Mouse (Mus musculus) kidney, postnatal 36 days (tissue): ENCODE measurements around the gene Tlx2.

ENCODE experiments used
- DNase-seq, 2 experiments: peaks; one replicate each; pipeline ENCODE4 v3.0.0; 2021 to 2022; ENCODE audit warnings: mixed read lengths in 2 of 2

Gene Tlx2

DNA sequence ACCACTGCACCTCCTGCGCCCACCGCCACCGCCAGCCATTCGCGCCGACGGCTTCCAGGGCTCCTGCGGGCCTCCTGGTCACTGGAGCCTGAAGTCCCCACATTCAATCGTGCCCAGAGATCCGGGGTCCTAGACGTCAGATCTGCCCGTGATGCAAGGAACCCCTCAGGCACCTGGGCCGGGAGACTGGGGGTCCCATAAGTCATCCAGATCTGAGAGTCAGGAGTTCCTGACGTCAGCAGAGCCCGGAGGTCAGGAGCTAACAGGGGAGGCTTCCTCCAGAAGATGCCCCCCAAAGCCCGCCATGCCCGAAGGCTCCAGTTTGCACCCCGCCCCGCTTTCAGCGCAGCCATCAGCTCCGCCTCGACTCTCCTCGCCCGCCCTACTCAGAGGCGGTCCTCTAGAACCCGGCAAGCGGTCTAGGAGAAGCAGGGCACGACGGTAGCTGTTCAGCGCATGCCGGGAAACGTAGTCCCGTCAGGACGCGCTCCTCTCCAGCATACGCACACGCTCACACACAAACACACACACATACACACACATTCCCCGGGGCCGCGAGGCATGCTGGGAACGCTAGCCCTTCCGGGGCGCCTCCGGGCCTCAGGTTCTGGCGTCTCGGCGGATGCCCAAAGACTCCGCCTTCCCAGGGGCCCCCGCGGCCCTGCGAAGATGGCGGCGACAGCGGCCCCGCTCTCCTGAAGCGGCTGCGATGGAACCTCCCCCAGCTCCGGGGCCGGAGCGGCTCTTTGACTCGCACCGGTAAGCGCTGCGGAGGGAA lies 15.8 kb downstream of the Tlx2 start, which contains the start of gene Aup1:
Gene Aup1, plus strand, starts transcription at position 448 of the 778 bp plus-strand sequence.
- DNase-seq: peak; percentile 98

DNA sequence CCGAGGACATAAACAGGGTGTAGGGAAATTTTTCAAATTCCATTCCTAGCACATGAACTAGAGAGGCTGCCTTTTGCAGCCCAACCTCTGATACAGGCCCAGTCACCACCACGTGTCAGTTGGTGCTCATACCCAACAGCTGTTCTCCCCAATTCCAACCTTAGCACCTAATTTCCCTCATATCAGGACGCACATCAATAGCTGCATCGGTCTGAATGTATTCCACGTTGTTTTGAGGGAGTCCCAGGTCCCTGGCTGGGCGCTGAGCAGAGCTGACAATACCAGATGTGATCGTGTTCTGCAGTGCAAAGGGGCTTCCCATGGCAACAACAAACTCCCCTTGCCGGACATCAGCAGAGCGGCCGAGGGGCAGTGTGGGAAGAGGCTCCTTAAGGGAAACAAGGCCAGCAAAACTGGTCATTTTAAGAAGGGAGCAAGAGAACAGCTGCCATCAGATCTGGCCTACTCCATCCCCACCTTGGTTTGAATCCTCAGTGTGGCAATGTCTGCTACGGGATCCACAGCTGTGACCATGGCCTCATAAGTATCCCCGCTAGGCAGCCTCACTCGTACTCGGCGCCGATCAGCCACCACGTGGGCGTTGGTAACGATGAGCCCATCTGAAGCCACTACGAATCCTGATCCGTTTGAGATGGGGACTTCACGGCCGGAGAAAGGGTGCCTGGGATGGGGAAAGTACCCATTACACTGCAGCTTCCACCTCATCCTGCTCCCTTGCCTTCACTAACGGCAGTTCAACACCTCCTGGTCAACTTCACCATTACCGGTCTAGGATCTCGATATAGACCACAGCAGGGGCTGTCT lies 16.7 kb downstream of the Tlx2 start:
- peak in 1 of 2 experiments; percentile 42 for DNase-seq

DNA sequence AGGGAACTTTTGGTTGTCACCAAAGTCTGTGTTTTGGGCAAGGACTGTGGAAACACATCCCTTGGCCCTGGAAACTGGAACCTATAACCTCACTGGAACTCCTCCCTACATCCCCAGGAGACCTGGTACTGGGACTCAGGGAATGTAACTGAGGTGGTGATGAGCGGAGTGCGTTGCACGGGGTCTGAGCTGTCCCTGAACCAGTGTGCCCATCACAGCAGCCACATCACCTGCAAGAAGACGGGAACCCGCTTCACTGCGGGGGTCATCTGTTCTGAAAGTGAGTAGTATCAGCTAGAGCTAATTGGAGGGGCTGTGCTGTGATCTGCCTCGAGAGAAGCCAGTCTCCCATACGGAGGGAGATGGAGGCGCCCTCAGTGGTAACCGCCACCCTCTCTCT lies 20.7 kb downstream of the Tlx2 start:
- no peak for DNase-seq

DNA sequence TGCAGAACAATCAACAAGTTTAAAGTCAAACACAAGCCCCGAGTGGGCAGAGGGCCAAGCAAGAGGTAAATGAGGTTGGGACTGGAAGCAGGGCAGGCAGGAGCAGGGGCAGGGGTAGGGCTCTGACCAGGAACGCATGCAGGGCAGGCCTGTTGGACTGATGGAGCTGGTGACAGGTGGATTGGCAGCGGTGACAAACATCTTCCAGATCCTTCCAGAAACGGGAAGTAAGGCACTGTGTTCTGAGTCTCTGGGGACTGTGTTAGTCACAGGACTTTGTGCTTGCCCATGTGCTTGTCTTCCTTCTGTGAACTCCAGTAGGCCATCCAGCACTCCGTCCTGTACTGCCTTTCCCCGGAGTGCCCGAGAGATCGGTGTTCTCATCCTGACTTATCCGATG lies 25.4 kb downstream of the Tlx2 start:
- peak; percentile 14 to 42 for DNase-seq

DNA sequence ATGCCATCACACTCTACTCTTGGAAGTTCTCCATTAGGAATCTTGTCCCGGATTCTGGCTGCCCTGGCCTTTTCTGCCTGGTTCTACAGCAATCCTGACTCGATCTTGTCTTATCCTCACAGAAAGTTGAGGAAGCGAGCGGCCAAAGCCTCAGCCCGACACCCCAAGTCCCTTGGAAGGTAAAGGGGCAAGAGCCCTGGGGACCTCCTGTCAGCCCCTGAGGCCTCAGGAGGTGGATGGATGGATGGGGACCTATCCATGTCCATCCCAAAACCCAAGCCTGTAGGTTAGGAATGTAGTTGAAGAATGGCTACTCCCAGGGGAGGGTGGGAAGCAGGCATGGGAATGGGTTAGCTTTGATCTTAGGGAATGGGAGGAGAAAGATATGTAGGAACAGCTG lies 26.1 kb downstream of the Tlx2 start:
- no peak for DNase-seq

DNA sequence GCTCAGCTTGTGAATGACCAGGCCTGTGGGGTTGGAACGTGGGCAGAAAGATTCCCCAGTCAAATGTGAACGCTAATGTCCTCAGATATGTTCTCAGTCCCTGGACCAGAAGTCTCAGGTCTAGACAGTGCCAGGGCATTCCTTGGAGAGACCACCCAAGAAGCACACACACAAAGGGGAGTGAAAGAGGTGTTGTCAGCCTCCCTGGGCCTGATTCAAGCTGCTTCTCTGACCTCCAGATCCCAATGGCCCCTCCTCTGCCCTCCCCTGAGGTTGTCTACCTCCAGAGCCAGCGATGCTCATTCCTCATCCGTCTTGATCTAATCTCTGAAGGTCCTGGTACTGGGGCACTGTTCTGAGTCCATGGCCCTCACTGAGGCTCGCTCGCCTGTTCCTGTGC lies 26.5 kb downstream of the Tlx2 start:
- no peak for DNase-seq

DNA sequence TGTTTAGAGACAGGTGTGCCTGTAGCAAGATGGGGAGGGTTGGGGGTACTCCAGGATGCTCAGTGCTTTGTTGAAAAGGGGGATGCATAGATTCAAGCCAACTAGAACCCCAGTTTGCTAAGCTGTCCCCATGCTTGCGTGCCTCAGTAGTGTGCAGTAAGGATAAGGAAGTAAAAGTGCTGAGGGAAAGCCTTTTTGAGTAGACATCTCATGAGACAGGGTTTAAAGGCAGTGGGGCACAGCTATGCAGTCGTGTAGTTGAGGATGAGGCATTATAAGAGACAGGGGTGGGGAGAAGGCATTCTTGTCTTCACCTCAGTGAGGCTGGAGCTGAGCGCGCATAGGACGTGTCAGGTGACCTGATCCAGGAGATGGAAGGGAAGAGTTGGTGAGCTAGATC lies 29.5 kb downstream of the Tlx2 start:
- no peak for DNase-seq

DNA sequence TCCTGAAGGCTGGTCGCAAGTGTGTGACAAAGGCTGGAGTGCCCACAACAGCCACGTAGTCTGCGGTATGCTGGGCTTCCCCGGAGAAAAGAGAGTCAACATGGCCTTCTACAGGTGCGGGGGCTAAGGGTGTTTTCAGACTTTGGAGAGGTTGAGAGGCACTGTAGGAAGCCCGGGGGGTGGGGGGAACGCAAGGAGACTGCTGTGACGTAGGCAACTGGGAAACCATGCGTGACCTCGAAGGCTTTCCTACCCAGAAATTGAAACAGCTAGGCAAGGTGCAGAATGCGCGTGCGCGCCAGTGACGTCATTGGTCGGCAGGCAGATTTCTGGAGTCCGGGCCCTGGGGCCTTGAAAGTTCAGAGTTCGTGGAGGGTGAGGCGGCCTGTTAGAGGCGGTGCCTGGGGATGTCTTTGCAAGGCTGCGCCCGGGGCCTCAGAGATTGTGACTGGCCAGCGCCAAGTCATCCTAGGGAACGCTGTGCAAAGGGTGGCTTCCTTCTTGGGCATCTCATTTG lies 31.5 kb downstream of the Tlx2 start:
- peak; percentile 95 to 98 for DNase-seq

DNA sequence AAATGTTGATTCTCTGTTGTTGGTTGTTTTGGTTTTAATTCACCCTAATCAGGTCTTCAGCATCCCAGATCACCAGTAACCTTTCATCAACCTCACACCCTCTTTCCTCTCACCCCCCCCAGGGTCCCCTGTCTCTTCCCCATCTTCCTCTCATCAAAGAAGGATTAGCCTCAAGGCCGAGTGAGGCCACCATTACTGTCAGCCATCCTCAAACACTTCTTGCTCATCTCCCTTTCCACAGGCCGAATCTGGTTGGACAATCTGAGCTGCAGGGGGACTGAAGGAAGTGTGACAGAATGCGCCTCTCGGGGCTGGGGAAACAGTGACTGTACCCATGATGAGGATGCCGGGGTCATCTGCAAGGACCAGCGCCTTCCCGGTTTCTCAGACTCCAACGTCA lies 32.9 kb downstream of the Tlx2 start:
- no peak for DNase-seq

DNA sequence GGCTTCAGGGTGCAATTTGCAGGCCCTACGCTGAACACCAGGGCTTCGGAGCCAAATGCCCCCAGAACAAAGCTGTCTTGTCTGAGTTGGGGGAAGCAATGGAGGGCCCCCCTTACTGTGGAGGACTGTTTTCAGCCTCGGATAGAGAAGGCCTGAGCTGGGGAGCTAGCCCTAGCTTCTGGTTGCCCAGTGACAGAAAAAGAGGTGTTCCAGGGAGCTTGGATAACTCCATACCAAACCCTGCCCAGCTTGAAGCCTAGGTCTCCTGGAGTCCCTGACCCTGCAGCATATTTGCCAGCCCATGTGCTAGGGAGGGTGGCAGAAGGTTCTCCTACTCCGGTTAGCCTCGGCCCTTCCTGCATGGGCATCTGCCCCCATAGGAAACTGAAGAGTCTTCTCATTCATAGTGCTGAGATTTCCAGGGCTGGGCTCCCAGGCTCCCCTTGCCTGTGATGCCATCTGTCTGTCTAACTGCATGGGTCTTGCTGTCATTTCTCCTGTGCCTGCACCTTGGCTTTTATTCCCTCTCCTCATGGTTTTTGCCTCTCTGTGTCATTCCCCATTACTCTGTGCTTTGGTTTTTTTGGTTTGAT lies 35.5 kb downstream of the Tlx2 start:
- no peak for DNase-seq

DNA sequence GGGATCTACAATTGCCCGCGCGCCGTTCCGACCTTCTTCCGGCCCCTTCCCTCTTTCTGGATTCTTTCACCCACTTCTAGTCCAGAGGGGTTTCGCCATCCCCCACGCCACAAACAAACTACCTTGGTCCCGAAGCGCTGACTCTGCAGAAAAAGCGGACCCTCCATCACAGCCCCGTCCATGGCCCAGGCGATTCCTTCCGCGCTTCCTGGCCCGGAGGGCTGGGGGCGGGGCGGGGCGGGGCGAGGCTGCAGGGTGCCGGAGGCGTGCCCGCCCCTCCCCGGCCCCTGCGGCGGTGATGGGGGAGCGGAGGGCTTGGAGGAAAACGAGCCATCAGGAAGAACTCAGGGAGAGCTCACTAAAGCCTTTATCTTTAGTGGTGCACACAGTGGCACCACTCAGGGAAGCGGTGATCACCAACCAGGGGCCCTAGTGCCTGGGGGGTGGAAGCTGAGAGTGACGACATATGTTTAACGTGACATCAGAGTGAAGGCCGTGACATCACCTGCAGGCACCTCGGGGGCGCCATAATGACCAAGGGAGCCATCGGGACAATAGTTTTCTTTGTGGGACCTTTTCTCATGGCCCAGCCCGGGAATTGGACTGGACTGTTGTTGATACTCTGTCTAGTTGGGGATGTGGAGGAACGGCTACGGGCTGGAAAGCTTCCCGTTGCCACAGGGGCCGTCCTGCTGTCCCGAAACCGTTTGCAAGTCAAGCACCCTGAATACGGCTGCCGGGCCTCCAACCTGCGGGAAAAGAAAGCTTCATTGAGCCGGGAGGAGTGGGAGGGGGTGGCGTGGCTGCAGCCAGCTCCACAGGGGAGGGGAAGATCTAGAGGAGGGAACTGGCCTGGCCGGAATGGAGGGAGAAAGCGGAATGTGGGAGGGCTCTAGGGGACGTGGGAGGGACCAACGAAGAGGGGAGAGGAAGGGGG lies 36.6 kb downstream of the Tlx2 start, which contains the start of the genes Dok1 and Loxl3:
Gene Dok1, minus strand, starts transcription at position 223 of the 937 bp plus-strand sequence.
Gene Loxl3, plus strand, starts transcription at position 925 of the 937 bp plus-strand sequence.
- DNase-seq: peak; percentile 71 to 79

DNA sequence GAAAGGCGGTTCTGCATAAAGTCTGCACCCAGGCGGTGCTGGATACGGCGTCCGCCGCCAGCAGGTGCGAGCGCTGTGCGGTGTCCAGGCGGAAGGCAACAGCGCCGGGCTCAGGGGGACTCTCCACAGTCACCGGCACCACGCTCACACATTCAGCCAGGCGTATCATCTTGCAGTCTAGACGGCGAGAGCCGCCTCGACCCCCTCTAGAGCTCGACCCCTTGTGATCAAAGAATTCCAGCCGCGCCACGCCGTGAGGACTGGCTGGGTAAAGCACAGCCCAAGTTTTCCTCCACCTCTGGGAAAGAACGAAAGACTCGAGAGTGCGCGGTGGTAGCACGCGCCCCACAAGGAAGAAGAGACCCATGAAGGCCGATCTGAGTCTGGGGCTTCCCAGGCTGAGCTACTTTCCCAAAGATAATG lies 37.3 kb downstream of the Tlx2 start:
- DNase-seq: peak; percentile 20 to 61

DNA sequence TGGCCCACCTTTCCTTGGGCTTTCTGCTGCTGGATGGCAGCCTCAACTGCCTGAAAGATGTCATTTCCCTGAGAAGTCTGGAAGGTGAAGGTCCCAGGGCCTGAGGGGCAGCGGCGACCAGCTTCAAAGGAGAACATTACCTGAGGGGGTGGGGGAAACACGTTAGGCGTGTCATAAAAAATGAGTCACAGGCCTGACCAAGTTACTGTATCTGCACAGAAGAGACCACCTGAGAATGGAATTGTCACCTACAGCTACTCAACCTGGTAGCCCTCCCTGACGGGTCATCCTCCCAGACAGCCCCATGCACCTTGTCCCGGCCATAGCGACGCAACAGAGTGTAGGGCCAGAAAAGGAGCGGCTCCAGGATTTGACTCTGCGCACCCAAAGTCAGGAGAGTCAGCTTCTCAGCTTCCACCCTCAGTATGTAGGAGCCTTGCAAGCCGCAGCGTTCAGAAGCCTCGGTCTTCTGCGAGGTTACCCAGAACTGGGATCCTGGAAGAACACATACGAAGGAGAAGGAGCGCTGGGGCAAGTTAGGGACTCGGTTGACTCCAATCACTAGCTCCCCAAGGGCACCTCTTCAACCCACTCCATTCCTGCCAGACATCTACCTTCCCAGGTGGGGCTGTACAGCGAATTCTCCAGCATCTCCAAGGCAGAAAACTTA lies 38.0 kb downstream of the Tlx2 start:
- no peak for DNase-seq

DNA sequence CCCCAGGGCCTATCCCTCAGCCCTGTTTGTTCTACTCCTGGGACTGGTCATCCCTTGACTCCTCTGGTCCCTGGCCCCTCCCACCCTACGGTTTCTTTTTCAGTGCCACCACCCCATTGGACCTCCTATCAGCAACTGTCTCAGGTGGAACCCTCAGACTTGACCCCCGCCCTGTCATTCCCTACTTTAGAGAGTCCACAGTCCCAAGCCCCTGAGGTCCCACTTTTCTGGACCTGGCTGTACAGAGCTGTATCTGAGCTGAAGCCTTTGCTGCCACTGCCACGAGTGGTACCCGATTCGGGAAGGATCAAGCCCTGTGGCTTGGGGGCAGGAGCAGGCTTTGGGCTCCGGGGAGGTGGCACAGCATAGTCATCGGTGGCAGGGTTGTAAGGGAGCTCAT lies 39.0 kb downstream of the Tlx2 start:
- DNase-seq: no peak

DNA sequence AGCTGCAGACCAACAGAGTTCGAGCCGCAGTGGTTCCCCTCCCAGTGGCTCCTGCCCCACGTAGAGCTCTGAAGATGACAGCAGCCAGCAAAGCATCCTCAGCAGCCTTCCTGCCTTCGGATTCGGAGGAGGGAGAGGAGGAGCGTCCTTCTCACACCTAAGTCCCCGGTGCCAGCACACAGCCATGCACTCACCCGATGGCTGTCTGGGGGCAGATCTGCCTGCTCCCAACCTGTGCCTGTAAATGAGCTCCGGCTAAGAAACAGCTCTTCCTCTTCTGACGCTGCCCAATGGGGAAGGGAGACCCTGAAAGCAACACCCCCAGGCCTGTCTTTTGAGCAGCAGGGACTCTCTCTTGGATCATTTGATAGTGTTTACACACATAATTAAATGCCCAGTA lies 40.3 kb downstream of the Tlx2 start:
- DNase-seq: no peak

DNA sequence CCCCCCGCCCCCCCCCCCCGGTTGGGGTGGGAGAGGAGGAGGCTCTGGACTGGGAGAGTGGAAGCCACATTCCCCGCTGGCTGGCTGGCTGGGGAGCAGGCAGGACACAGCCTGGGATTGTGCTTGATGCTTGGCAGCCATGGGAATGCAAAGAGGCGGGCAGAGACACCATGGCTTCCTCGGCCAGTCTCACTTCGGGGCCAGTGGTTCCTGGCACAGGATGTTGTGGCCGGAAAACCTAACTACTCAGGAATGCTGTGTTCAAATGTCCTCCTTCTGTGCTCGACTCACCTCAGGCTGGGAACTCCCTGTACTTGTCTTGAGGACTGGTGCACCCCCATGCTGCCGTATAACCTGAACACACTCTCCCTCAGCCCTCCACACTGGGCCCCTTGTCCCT lies 42.4 kb downstream of the Tlx2 start:
- no peak for DNase-seq

DNA sequence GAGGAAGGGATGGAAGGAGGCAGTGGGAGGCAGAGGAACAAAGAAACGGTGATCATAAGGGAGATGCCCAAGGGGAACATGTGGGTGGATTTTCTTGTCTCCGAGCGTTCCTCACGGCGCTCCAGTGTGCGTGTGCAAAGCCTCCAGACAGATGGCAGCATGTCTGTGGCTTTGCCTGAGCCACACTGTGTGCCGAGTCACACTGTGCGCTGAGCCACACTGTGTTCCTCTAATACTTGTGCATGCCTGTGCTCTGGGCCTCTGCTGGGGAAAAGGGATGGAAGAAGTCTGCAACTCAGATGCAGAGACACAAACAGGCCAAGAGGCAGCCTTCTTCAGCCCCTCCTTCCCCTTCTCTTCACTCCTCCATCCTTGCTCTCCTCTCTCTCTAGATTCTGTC lies 42.8 kb downstream of the Tlx2 start:
- no peak for DNase-seq

DNA sequence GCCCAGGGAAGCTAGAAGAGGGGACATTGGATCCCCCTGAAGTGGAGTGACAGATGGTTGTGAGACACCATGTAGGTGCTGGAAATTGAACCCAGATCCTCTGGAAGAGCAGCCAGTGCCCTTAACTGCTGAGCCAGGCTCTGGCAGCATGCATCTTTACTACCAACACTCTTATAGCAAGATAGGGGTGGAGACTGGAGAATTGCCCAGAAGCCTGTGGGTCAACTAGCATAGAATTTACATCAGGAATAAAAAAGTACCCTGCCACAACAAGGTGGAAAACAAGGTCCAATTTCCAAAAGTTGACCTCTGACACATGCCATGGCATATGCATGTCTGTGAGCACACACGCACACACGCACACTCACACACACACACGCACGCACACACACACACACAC lies 44.9 kb downstream of the Tlx2 start:
- DNase-seq: no peak

DNA sequence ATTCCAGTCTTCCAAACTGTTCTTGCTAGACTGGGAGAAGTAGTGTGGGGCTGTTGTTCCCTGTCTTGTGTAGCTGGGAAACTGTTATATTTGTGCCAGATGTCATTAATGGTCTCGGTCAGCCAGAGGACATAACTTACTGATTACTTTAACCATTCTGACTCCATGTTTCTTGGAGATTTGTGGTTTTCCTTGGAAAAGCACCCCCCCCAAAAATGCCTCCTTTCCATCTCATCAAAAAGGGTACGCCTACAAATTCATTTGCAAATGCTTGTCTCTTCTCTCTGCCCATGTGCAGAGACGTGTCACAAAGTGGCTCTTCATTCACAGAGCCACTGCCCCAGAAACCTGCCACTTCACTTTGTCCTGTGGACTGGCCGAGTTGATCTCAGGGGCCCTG lies 45.7 kb downstream of the Tlx2 start:
- DNase-seq: no peak

DNA sequence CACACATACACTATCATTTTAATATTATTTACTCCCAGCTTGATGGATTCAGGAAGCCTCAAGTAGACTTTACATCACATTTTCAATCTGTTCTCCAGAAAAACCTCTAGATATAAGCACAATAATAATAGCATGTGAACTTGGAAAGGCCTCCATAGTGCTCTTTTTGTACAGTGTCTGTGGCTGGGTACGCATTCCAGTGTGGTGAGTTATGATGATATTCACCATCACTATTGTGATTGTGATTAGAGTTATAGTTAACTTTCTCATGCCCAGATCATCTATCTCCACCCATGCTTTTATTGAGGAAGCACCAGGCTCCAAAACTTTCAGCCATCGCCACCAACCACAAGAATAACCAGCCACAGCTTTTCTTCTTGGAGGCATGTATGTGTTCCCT lies 46.3 kb downstream of the Tlx2 start:
- no peak for DNase-seq

DNA sequence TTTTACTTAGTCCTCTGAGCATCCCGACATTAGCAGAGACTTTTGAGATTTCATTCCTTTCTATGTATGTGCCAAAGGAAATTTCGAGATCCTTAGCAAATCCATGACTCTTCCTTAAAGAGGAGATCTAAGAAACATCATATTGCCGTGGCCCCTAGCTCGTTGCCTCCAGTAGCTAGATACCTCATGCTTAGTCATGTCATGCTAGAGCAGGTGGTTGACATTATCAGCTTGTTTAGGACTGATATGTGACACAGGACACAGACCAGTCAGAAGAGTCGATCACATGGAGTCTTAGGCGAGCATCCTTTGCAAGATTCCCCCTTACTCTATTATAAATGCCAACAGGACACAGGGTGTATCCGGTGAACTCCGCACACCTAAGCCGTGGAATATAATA lies 47.1 kb downstream of the Tlx2 start:
- DNase-seq: no peak
